Mouse (Mus musculus) mesoderm, embryonic 11.5 days (tissue): Measurements from ENCODE around the gene Psmb9.
"Not testable (repeated sequence)": the region's sequence is repeated elsewhere in the genome, so short reads cannot be mapped to it uniquely, and the experiment has no call there.

Source experiments
- DNase-seq: peaks from one replicate; pipeline ENCODE4 v3.0.0-alpha.2; 2012; ENCODE audit warnings: low read depth, low spot score

Gene Psmb9

DNA sequence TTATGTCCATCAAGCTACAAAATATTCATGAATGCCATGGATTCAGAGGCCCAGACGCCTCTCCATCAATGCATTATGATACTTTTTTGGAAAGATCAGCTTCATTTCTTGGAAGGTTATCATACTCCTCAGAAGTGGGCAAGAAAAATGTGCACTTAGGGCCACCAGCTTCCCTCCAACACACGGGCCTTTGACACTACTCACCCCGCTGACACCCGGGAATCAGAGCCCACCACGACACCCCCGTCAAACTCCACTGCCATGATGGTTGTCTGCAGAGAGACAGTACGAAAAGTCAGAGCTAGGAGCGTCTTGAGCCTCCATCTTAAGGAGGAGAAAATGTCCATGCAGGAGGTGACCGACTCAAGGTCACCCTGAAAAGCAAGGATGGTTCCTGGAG lies 2.0 kb downstream of the Psmb9 start:
- DNase-seq, result no peak

DNA sequence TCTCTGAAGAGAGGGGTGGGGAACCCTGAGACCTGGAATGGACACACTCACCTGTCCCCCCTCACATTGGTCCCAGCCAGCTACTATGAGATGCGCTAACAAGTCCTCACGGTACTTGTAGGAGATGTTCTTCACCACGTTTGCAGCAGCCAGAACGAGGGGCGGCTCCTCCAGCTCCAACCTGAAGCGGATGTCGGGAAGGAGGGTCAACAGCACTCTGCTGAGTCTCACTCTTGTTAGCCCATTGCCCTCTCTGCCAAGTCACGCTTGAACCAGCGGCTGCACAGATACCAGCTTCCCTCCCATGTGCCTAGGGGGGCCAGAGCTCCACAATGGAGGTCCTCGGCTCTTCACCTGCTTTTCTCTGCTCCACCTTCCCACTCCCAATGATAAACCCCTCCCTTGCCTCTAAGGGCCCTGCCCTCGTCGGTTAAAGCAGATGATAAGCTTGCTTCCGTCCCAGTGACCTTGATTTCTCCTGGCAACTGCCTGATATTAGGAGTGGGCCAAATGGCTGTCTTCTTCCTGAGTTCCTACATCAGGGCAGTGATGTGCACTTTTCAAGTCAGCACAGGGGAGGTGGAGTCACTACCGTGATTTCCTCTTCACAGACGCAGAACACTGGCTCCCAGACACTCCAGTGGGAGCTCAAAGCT lies 3.9 kb downstream of the Psmb9 start:
- no peak for DNase-seq

DNA sequence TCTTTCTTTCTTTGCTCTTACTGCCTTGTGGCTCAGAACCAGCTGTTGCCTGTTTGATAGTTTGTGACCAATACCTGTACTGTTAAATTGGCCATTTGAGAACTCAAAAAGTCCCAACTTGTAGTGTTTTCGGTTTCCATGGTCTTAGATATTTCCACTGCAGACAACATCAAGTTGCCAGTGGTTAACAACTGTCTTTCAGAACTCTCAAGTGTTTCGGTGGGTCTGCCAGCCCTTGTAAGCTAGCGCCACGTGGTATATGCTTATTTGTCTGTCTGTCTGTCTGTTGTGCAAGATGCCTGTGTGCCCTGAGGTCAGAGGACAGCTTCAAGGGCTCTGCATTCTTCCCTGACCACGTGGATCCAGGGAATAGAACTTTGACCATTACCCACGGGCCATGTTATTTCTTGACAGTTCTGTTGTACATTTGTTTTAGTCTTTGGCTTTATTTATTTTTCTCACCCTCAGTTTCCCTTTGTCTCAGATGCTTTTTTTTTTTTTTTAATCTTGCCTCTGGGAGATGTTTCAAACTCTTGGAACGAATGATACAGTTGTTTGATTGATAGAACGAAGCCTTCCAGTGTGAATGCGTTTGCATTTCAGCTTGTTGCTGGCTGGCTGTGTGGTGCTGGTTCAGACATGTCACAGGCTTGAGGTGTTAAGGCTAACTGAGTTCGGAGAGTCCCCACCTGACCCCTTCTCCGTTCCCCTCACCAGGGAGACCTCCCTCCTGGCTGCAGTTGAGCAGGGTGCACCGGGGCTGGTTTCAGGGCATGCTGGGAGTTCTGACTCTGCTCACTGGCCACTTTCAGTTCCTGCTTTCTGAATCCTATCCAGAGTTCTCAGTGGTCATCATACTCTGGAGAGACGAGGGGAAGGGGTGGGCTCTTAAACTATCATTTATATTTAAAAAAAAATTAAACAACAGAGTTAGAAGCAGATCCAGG lies 7.4 kb downstream of the Psmb9 start:
- no peak for DNase-seq

DNA sequence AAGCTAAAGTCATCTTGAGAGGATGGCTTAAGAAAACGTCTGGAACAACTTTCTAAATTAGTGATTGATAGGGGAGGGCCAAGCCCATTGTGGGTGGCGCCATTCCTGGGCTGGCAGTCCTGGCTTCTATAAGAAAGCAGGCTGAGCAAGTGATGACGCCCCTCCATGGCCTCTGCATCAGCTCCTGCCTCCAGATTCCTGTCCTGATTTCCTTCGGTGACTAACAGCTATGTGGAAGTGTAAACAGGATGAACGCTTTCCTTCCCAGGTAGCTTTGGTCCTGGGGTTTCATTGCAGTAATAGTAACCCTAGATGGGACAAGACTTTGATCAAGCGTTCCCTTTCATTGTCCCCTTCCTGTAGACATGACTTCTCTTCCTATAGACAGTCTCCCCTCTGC lies 8.5 kb downstream of the Psmb9 start:
- DNase-seq, result no peak

DNA sequence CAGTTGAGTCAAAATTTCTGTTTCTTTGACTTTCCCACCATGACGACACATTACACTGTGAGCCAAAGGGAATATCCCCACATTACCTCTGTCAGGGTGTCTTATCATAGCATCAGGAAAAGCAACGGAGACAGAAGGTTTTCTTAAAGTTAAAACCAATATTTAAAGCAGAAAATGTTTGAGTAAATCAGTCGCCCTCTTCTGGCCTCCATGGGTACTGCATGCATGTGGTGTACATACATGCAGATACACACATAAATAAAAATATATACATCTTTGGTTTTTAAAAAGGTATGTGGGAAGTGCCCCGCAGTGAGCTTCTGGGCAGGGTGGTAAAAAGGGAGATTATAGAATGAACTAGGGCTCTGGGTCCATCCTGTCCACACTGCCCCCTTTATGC lies 10.4 kb downstream of the Psmb9 start:
- DNase-seq, result no peak

DNA sequence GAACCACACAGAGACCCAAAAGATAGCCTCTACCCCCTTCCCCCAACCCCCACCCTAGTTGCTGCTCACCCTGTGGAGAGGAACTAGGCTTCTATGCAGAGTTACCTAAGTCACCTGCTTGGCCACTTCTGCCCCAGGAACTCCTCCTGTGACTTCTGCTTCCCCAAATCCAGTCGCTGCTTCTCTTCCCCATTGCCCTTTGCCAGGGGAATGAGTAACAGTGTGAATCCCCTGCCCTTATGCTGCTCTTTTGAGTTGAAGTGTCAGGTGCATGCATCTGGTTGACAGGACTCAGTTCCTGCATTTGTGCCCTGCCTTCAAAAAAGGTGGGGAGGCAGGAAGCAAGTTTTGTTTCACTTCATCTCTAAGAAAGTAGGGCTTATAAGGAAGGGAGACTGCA lies 13.5 kb downstream of the Psmb9 start:
- no peak for DNase-seq

DNA sequence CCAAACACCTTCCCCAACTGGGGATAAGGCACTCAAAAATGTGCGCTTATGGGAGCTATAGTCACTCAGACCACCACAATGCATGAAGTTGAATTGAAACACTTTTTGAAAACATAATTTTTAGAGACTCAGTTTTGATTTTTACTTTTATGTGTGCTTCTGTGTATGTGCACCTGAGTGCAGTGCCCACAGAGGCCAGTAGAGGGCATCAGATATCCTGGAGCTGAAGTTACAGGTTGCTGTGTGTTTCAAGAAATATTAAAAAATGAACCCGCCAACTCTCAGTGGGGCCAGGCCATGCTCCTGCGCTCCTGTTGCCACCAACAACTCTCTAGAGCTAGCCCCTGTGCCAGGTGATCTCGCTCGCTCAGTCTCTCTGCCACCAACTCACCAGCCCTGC lies 15.0 kb downstream of the Psmb9 start:
- no peak for DNase-seq

DNA sequence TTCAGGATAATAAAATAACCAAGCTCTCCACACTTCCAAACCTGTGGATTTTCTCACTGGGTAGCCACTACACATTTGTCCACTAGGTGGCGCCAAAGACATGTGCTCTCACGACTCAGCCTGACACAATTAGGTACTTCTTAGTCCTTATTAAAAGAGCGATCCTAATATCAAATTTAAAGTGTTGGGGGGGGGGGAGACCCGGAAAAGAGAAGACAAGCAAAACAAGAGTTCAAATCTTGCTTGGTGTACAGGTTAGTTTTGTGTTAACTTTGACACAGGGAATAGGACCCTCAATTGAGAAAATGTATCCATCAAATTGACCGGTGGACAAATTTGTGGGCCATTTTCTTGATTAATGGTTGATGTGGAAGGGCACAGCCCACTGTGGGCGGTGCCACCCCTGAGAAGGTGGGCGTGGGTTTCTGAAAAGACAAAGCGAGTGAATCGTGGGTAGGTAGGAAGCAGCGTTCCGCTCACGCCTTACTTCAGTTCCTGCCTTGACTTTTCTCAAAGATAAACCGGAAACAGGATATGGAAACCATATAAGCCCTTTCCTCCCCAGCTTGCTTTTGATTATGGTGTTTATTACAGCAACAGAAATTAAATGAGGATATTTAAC lies 16.6 kb downstream of the Psmb9 start:
- peak; percentile 67 for DNase-seq

DNA sequence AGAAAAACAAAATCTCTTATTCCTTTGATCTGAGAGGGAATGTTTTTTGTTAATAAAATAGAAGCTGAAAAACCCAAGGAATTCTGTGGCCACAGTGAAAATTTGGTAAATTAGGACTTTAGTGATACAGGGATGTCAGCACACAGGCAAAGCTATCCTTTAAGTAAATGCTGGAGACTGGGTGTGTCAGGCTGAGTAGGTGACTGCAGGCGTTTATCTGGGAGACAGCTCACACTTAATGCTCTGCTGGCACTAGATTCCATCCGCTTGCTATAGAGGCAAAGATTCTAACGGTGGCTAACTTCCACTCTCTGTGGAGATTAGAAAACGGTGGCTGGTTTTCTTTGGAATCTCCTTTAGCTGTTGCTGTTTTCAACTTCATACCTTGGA lies 17.1 kb downstream of the Psmb9 start:
- no peak for DNase-seq

DNA sequence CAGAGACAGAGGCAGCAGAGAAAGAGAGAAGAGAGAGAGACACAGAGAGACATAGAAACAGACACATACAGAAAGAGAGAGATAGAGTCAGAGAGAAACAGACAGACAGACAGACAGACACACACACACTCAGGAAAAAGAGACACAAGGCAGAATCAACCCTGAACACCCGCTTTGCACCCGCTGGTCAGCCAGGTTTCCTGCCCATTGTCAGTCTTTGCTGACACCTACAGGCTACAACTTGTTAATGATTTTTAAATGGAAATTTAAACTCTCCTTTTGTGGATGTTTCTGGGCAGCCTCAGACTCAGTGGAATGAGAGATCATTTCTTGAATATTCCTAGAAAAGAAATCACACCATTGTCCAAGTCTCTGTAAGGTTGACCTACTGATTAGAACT lies 18.3 kb downstream of the Psmb9 start:
- peak; percentile 57 for DNase-seq

DNA sequence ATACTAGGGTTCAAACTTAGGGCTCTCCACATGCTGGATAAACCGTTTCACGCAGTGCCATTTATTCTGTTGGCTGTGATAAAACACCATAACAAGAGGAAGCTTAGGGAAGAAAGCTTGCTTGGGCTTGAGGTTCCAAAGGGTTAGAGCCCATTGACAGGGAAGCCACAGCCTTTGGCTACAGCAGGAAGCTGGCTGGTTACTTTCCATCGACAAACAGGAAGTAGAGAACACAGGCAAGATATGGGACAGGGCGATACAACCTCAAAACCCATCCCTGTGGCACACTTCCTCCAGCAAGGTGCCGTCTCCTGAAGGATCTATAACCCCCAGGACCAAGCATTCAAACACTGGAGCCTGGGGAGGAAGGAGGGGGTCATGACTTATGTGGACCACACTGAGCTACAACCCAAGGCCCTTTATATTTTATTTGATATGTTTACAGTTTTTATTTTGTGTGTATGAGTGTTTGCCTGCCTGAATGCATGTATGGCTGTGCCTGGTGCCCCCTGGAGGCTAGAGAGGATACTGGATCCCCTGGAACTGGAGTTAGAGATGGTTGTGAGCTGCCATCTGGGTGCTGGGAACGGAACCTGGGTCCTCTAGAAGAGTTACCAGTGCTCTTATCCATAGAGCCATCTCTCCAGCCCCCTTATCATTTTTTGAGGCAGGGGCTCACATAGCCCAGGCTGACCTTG lies 22.4 kb downstream of the Psmb9 start:
- DNase-seq, result no peak

DNA sequence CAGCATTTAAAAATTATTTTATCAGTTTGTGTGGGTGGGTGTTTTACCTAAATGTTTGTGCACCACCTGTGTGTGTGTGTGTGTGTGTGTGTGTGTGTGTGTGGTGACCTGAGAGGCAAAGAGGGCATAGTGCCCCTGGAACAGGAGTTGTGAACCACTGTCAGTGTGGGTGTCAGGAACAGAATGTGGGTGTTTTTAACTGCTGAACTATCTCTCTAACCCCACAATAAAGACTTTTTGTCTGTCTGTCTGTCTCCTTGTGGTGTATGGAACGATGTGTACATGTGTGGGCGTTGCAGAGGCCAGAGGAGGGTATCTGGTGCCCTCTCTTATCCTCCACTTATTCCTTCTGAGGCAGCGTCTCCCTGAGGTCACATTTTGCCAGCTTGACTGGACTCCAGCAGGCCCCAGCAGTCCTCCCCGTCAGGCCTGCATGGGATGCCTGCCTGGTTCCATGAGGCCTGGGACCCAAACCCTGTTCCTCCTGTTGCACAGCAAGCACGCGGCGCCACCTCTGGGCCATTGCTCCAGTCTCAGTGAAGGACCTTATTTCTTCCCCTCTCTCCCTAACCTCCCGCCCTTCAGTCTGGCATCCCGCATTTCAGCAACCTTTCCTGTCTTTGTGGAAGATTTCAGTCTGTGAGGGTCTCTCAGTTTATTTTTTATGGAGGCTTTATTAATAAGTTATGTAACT lies 23.2 kb downstream of the Psmb9 start:
- DNase-seq, result no peak

DNA sequence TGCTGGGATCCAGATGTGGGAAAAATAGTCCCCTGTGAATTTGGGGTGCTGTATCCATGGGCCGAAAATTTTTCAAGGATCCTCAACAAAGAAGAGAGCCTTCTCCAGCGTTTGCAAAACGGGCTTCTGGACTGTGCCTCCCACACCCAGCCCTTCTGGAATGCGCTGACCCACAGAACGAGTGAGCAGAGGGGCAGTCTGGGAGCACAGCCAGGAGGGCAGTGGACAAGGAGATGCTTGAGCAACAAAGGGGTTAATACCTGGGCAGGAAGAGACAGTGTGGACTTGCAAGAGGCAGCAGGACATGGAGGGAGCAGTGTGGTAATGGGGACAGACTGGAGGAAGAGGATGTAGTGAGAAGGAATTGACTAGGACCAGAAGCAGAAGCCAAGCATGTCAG lies 32.0 kb downstream of the Psmb9 start:
- DNase-seq, result no peak

DNA sequence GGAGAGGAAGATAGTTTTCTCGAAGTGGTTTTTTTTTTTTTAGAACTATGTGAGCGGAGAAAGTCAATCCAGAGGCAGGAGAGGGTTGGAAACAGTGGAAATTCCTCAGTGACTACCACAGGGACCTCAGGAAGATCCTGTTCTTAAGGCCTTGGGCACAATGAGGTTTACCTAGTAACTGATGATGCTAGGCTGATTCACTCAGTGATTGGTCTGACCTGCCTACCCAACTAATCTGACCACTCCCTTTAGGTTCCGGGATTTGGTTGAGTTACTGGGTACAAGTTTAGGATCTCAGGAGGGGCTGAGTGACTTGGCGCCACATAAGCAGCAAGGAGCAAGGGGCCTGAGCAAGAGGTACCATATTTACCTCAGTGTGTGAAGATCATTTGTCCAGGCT lies 34.6 kb downstream of the Psmb9 start, which contains the start of gene H2-DMb1:
Gene H2-DMb1, plus strand, starts transcription at position 150 of the 400 bp plus-strand sequence.
- DNase-seq, result peak; percentile 50

DNA sequence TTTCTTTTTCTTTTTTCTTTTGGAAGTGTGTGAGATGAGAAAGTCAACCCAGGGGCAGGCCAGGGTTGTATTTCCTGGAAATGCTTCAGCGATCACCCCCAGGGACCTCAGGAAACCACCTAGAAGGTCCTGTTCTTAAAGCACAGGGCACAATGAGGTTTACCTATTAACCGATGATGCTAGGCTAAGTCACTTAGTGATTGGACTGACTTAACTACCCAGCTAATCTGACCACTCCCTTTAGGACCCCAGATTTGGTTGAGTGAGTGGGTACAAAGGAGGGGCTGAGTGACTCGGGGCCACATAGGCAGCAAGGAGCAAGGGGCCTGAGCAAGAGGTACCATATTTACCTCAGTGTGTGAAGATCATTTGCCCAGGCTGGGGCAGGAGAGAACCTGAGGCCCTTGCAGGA lies 42.6 kb downstream of the Psmb9 start:
- DNase-seq, result no peak

DNA sequence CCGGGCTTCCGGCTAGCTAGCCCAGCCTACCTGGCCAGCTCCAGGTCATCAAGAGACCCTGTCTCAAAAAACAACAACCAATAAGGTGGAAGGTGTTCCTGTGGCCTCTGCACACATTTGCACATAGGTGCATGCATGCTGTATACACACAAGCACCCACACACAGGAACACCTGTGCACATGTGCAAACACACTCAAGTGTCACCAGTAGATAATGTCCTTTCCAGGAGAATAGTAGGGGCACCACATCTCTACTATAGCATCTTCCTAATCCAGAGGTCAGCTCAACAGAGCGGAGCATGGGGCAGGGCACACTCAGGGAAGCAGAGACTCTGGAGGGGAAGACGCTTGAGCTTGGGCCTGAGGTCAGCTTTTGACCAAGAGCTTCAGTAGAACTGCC lies 43.3 kb downstream of the Psmb9 start:
- DNase-seq, result not testable (repeated sequence)

DNA sequence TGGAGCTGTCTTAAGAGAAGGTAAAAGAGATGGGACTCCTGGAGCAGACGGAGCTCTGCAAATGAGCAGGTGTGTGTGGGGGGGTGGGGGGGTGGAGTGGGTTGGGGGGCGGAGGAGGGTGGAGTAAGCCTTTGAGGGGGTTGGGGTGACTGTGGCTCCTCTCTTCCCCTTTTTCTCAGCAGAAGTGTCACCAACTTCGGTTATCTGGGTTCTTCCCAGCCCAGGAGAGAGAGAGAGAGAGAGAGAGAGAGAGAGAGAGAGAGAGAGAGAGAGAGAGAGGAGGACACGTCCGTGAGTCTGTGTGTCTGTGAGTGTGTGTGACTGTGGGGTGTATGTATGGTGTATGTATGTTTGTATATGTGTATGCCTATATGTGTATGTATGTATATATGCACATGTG lies 44.1 kb downstream of the Psmb9 start:
- no peak for DNase-seq

DNA sequence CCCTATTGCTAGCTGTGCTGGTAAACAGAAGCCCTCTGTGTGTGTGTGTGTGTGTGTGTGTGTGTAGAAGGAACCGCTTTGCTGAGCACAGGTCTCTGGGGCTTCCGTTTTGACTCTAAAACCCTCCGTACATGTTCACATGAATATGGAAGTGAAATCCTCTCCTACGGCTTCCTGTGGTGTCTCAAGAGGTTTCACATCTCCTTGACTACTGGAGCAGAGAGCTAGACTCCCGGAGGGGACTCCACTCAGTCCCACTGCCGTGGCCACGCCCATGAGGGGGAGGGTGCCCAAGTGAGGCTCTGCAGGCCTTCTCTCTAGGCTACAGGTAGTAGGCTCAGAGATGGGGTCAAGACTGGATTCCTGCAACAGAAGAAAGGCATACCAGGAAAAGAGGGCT lies 44.5 kb downstream of the Psmb9 start, which contains the start of gene H2-DMb2:
Gene H2-DMb2, plus strand, starts transcription at position 275 of the 400 bp plus-strand sequence.
- DNase-seq, result no peak

DNA sequence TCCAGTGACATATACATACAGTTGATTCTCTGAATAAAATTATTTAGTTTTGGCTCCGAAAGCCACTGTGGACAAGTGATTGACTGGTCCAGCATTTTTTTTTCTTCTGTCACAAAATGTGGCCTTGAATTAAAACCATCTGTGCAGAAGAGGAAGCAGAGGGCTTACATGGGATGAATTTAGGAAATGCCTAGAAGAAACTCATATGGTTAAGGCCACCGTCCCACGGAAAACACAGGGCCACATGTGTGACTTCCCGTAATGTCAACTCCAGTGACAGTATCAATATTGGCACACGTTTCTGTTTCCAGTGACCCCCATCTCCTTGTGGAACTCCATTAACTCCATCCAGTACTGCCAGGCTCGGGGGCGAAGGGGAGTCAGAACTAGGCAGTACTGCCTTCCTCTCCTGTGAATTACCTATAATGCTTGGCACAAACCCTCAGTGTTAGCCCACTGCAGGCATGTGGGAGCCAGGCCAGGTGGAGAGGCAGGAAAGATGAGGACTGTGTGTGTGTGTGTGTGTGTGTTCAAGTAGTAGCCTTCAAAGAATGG lies 45.0 kb downstream of the Psmb9 start:
- DNase-seq, result no peak

DNA sequence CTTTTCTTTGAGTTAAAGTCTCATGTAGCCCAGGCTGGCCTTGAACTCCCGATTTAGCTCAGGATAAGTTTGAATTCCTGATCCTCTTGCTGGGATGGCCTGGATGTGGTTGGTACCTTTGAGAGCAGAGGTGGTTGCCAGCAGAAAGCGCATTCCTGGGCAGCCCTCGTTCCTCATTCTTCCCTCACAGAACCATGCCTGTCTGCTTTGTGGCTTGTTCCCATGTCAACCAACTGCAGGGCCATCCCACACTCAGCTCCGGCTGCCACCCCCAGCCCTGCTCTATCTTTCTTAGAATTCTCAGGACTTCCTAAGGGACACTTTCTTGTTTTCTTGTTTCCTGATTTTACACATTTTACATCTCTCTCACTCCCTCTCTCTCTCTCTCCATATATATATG lies 46.1 kb downstream of the Psmb9 start:
- no peak for DNase-seq

DNA sequence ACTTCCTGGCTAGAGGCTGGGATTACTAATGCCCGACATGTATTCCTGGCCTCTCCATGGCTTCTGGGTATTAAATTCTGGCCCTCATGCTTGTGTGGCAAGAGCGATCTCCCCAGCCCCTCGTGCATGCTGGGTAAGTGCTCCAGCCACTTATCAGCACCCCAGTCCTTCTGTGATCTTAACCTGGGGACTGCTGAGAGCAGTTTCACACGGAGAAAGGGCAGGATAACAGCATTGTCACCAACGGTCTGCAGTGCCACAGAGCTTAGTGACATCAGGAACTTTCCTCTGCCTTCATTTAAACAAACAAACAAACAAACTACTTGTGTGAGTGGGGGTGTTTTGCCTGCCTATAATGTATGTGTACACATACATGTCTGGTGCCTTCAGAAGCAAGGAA lies 47.3 kb downstream of the Psmb9 start:
- no peak for DNase-seq
